Mouse (Mus musculus): Measurements from ENCODE around the gene Ablim2.

Ablim2 gene

DNA sequence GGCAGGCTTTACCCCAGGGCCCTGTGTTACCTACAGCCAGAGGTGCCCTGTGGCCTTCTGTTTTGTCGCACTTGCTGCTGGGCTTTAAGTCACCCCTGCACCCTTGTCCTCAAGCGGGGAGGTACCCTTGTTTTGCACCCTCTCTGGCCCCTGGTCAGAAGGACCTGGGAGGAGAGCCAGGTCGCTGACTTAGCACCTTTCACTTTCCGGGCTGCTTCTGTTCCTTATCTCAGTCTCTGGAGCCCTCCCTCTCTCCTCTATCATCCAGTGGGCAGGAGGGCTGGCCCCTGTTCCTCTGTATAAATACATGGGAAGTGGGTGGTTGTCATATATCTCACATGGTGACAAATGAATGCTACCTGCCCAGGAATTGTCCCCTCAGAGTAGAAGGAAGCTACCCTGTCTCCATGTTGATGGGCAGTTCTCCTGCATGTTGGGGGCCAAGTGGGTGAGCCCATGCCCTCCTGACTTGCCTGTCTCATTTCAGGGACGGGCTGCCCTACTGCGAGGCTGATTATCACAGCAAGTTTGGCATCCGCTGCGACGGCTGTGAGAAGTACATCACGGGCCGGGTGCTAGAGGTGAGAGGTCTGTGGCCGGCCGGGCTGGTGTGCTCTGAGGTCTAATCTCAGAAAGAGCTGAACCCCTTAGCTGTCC is 54.1 kb downstream of the Ablim2 start:
- DNase-seq (ENCODE audit: low read depth, low spot score) = no peak

DNA sequence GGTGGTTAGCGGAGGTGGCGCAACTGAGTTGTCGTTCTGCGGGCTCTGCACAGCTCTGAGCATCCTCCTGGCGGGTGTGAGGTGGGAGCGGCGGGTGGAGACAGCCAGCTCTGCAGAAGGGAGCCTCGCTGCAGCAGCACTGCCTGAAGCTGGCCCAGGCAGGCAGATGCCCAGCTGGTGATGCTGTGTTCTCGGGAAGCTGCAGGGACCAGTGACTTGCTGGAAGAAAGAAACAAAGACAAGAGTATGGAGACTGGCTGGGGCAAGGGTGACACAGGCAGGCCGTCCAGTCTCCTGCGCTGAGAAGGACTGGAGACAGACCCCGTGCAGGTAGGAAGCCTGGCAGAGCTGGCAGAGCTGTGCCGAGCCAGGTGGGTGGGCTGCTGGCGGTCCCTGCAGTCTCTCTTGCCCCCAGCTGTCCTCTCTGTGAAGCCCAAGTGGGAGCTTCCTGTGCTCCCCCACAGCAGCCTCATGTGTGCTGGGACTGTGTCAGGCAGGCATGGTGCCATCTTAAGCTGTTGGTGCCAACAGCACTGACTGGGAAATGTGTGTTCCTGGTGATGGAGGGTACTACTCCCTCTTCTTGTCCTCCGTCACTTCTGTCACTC is 56.8 kb downstream of the Ablim2 start:
- DNase-seq (ENCODE audit: low read depth, low spot score) = no peak

DNA sequence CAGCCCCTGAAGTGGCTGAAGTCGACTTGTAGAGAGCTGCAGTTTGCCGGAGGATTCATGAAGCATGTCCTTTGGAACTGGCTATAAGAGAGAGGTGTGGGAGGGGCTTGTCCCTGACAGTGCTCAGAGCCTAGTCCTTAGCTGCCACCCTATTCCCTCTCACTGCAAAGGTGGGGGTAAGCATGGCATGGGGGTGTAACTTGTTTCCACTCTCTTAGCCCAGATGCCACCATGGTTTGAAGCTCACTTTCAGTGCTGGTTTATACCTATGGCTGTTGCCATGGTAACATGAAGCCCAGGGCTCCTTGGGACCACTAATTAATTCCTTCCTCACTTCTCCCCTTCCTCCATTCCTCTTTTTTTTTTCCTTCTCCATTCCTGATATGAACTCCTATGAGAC is 57.4 kb downstream of the Ablim2 start:
- DNase-seq (ENCODE audit: low read depth, low spot score) = no peak

DNA sequence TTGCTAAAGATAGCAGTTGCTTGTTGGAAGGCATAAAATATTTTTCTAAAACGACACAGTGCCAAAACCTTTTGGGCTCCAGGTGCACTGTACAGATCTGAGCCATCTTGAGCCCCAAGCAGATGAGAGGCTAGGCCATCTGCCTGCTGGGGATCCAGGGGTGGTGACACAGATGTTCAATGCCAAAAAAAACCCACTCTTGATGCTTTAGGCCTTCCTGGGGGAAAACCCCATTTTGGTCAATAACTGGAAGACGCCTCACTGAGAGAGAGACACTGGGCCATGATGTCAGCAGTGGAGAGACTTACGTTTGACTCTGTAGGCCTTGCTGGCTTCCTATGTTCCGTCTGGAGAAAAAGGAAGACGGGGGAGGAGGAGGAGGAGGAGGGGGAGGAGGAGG is 59.6 kb downstream of the Ablim2 start:
- no peak for DNase-seq (ENCODE audit: low read depth, low spot score)

DNA sequence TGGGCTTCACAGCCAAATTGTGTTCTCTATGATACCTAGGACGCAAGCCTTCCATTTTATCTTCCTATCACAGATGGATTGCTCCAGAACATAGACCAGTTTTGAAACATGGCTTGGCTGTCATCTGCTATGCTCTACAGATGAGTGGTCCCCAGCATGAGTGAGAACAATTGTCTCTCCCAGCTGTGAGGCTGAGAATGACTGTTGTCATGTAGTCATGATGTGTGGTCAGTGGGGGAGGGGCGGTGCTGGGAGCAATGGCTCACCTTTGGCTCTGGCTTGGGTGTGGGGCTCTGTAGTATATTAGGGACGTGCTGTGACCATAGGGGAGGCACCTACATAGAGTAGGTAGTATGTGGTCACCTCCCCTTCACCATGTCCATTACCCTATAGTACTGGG is 60.2 kb downstream of the Ablim2 start:
- DNase-seq (ENCODE audit: low read depth, low spot score) = no peak

DNA sequence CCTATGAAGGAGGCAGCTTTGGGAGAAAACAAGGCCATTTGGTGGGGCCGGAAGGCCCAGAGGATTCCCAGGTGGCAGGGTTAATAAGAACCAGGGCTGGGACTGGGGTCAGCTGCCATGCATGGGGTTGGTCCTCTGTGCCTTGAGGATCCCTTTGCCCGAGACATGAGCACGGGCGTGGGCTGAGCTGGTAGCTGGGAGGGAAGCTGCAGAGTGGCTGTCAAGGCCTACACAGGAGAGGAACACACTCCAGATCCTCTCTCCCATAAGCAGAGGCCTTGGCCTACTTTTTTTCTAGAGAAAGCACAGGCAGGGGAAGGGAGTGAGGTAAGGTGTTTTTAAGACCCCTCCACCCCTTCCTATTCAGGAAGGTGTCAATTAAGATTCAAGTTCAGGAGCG is 65.0 kb downstream of the Ablim2 start:
- DNase-seq (ENCODE audit: low read depth, low spot score) = no peak

DNA sequence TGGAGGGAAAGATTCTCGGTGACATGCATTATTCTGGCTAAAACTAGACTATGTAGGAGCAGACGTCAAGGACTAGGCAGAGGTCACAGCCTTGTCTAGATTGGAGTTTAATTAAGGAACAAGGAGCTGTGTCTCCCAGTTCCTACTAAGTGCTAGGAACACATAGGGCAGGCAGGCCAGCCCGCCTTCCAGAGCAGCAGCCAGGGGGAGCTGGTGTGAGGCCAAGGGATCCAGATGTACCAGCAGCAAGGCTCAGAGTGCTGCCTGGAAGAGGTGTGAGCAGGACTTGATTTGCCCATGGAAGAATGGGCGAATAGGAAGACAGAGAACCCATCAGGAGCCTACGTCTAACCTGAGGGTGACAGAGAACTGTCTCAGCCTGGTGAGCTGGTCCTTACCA is 68.8 kb downstream of the Ablim2 start:
- no peak for DNase-seq (ENCODE audit: low read depth, low spot score)

DNA sequence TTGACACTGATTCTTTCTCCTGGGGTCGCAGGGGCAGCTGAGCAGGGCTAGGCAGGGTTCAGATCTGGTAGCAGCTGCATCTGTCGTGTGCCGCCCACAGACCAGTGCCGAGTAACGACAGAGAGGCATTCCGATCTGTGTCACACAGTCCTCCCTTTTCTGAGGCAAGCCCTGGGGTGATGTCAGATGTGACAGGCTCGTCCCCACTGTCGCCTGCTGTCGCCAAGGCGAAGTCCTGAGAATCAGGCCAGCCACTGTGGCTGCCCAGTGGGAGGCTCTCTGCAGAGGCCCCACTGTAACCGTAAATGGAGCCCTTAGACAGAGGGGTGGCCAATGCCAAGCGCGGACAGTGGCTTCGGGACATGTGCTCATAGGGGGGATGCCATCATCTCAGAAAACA is 69.4 kb downstream of the Ablim2 start:
- no peak for DNase-seq (ENCODE audit: low read depth, low spot score)

DNA sequence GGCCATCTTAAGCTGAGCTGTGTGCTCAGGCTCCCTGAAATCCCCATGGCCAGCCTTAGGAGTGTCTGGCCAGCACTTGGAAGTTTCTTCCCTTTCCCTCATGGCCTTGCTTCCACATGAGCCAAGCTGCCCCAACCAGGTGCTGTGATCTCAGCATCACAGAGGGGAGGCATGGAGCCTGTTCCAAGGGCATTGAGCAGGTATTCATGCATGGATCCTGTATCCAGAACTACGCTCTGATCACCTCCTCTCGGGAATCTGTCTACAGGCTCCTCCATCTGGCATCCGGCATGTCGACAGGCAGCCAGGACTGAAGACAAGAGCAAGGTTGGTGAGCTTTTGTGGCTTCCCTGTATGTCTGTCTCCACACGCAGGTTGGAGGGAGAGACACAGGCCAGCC is 70.2 kb downstream of the Ablim2 start:
- no peak for DNase-seq (ENCODE audit: low read depth, low spot score)

DNA sequence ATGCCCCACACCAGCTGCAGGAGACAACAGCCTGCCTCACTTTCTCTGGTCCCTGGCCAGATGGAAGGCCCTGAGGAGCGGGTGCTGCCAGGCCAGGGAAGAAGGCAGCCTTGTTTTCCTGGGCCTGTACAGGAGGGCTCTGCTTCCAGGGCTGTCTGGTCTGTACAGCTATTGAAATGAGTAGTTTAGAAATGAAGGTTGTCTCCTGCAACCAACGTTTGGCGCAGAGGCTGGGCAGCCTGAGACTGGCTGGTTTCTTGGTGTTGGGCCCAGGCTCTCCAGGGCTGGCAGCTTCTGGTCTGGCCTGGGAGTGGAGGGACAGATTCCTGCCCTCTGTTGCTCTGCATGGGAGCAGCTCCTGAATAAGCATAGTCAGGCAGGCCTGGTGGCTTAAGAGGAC is 72.4 kb downstream of the Ablim2 start:
- no peak for DNase-seq (ENCODE audit: low read depth, low spot score)

DNA sequence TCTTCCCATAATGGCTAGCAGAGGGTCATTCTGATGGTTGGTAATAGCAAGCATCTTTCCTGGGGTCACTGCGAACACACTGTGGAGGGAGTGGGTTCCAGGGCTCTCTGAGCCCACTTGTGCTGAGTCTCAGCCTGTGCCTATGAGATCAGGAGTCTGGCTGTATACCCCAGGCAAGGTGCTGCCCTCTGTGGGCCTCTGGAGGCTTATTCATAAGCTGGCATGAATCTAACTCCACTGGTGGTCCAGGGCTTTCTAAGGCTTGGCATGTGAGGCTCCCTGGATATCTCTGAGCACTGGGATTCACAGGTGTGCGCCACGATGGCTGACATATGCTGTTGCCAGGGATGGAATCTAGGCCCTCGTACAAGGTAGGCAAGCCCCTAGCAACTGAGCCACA is 76.2 kb downstream of the Ablim2 start:
- DNase-seq (ENCODE audit: low read depth, low spot score) = no peak

DNA sequence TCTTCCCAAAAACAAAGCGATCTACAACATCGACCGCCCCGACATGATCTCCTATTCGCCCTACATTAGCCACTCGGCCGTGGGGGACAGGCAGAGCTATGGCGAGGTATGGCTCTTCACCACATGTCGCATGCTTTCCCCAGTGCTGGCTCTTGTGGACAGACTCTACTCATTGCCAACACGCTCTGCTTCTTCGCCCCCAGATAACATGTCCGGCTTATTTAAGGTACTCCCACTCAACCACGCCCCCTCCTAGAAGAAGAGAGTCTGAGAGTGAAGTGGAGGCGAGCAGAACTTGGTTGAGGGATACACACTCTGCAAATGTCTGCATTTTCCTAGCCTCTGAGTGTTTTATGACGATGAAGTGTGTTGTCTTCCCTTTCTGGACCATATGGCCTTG is 79.3 kb downstream of the Ablim2 start:
- DNase-seq (ENCODE audit: low read depth, low spot score) = no peak

DNA sequence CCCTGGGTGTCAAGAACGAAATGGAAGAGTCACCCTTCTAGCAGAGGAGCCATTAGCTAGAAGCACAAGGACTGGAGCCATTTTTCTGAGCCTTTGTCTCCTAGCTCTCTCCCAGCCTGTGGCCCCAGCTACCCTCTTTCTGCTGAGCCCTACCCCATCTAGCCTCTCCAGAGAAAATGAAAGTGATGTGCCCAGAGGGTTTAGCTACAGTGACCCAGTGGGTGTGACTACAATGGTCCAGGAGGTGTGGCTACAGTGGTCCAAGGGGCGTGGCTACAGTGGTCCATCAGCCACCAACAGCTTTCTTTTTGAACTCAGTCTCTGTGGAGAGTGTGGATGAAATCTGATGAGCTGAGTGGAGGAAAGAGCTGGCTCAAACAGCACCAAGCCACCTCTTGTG is 81.6 kb downstream of the Ablim2 start:
- no peak for DNase-seq (ENCODE audit: low read depth, low spot score)

DNA sequence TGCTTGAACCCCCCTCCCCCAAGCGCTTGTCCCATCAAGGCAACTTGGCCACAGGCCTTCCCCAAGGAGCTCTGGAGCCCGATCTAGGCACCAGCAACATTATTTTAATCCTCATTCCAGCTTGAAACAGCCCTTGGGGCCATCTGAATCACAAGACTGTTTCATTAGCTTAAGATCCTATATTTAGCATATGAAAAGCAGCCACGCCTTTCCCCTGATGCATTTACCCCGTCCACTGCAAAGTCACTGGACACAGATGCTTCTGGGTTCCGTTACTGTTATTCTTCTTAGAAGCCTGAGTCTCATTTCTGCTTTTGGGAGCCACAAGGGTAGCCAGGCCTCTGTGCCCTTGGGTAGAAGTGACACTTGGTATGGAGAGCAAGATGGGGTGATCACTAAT is 93.8 kb downstream of the Ablim2 start:
- no peak for DNase-seq (ENCODE audit: low read depth, low spot score)

DNA sequence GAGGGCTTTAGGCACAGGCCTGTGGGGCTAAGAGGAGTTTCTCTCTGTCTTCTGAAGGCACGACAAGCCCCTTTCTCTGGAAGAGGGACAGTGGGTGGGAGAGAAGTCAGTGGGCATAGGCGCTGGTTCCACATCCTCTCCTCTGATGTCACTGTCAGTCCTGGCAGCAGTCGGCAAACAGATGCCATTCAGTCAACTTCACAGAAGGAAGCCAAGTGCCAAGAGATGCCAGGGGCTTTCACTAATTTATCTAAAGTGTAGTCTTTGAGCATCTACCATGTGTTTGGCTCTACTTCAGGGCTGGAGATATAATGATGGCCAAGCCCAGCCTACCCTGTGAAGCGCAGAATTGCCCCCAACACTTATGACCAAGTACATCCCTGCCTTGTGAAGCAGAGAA is 95.8 kb downstream of the Ablim2 start:
- DNase-seq (ENCODE audit: low read depth, low spot score) = no peak

DNA sequence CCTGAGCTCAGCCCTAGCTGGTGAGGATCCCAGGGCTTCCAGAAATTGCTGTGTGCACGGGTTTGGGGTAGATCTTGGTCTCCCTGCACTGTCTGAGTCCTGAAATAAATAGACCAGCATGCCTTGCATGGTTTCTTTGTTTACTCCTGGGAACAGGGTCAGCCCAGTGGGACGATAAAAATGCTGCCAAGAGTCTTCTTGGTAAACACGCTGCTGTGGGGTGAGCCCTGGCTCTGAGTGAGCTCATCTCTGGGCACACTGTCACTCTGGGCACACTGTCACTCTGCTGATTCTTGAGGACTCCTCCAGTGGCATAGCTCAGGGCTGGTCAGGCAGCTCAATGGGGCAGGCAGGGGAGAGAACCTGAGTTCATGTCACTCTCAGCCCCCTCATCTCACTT is 98.6 kb downstream of the Ablim2 start:
- DNase-seq (ENCODE audit: low read depth, low spot score) = no peak

DNA sequence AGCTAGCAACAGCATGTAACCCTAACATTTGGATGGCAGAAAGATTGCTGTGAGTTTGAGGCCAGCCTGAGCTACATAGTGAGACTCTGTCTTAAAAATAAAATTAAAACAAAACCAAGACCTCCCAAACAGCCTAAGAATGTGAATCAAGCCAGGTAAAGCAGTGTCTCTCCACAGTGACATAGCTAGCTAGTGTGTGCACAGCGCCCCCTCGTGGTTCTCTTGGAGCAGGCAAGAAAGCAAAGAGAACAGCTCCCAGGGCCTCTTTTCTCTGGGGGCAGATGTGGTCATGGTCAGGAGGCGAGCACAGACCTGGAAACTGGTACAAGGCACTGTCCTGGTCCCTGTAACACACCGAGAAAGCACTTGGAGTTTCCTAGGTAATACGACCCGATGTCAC is 100.4 kb downstream of the Ablim2 start:
- peak; percentile 8 for DNase-seq (ENCODE audit: low read depth, low spot score)

DNA sequence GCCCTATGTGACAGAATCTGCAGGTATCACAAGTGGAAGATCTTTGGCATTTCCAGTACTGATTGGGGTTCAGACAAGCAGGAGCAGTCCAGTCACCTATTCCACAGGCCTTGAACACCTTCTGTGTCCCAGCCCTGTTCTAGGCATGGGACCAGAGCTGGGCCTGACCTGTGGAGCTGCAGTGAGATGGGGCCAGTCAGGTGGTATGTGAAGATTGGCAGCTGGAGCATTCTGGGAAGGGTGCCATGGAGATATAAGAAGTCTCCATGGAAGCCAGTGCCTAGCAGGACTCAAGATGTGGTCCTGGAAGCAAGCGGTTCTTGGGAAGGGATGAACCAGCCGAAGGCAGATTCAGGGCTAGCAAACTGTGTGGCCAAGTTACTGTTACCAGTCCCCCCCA is 103.8 kb downstream of the Ablim2 start:
- DNase-seq (ENCODE audit: low read depth, low spot score) = no peak

DNA sequence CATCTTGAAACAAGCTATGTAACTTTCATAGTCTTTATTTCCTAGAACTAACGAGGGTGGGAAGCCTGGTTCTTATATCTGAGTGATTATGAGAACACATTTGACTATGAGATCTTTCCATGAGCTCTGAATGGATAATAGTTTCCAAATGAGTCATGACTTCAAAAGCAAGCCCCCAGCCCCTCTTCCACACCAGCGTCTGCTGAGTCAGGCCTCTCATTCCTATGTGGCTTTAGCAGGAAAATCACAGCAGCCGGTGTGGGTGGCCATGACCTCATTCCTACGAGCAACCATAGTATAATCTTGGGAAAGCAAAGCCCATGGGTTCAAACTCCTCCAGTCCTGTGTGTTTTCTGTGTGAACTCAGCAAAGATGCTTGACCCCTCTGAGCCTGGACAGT is 112.3 kb downstream of the Ablim2 start:
- no peak for DNase-seq (ENCODE audit: low read depth, low spot score)

DNA sequence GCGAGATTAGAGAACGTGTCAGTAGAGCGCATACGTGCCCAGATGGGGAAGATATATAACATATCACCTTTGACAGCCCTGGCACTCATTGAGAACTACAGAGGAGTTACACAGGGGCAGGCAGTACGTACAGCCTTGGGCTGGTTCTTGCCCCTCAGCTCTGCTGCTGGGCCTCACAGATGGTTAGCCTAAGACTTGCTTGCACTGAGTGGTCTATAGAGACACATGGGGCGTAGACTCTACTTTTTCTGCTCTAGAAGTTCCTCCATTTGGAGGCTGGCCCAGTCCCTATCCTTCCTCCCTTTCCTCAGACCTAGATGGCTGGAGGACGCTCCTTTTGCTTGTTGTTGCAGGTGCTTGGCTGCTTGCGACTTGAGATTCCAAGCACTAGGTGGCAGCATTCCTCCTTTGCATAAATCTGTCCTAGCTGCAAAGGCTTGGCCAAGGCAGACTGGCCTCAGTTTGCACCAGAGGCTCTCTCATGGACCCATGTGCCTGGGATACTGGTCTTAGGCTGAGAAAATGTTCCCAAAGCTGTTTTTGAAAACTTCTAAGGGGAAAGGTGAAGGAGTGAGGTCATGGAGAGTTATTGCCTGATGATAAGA is 112.8 kb downstream of the Ablim2 start:
- no peak for DNase-seq (ENCODE audit: low read depth, low spot score)

DNA sequence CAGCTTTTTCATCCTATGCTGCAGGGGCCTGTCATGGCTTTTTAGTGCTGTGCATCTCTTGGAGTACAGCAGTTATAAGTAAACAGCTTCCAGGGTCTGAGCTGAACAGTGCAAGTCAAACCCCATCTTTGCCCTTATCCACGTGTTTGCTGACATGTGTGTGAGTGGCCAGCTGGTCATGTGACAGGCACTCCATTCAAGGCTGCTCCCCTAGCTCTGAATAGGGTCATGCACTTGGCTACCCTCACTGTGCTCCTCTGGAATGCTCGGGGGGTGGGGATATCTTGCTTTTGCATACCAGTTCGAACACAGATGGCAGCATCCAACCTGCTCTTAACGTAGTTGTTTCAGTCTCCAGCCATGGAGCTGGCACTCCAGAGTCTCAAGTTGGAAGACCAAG is 115.7 kb downstream of the Ablim2 start:
- no peak for DNase-seq (ENCODE audit: low read depth, low spot score)

DNA sequence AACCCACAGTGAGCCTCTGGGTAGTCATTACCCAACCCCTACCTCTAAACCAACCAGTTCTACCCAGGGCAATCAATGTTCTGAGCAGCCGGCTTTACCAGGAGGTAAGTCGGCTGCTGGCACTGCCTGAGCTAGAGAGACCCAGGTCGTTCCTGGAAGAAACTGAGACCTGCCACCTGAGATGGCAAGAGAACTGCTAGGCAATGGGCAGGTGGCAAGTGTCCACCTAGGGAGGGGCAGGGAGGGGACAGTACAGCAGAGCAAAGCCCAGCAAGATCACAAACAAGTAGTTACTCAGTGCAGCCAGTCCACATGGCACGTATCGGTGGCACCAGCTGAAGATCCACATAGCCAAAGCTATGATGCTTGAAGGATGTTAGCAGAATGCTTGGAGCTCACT is 118.6 kb downstream of the Ablim2 start:
- no peak for DNase-seq (ENCODE audit: low read depth, low spot score)

DNA sequence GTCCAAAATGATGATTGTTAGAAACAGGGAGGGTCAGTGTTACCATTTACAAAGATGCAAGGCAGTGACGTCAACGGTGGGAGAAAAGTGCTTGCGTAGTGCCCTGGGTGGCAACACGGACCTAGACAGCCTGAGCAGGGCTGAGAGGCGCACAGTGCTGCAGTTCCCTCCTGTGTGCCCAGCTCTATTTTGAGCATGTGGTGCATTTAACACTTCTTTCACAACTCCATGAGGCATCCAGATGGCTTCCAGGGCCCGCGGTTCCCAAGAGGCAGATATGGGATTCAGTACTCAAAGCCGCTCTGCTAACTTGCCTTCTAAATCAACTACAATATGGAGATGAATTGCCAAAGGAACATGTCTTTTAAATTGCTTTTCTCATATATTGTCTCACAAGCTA is 121.5 kb downstream of the Ablim2 start:
- DNase-seq (ENCODE audit: low read depth, low spot score) = no peak

DNA sequence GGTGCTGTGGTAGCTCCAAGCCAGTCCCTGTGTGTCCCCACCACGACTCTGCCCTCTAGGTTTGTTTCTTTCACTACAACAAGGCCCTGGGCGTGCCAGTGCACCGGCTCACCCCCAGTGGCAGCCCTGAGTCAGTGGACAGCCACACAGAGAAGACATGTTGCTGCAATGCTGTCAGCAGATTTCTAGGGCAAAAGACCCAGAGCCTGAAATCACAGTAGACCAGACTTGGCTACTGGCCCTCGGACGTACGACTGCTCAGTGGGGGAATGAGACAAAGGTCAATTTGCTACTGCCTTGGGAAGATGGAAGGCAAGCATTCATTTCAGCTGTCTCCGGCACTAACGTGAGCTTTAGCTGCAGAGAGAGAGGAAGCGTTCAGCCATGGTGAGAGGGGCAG is 124.7 kb downstream of the Ablim2 start:
- DNase-seq (ENCODE audit: low read depth, low spot score) = no peak

Data from c-Kit-negative CD71-positive TER-119-positive erythroid progenitor cells, embryonic 14.5 days (primary cell).